Mouse (Mus musculus): ENCODE data around the gene Gabbr2. TPM values are rescaled to one million over a fixed set of nuclear protein-coding genes. Genes with fewer than 3 reads are reported as not detected.

Gabbr2 gene
- polyA plus RNA-seq, 1 experiment from 2014 or later = 0.09 TPM

- no peak overlapping the region for H3K27ac ChIP-seq (ENCODE audit: low read length)
- H3K9ac ChIP-seq (ENCODE audit: low read length) = no peak overlapping the region
- no peak overlapping the region for H3K4me3 ChIP-seq (ENCODE audit: low read length)
- H3K27me3 ChIP-seq (ENCODE audit: control insufficient read depth, insufficient read depth, low read depth, low read length) = no peaks in the 10 kb centered on the region
- H3K4me1 ChIP-seq (replicated peaks; ENCODE audit: control insufficient read depth, insufficient read depth, low read length) = no peaks in the 10 kb centered on the region
- H3K9me3 ChIP-seq (ENCODE audit: control insufficient read depth, low read length) = no peaks in the 10 kb centered on the region
- no peaks in the 10 kb centered on the region for H3K36me3 ChIP-seq (ENCODE audit: control insufficient read depth, insufficient read depth, low read length)
- 83% methylated on average over 14 of the region's 14 CpGs for WGBS
- ATAC-seq (ENCODE audit: low read depth) = no peak
- no peak overlapping the region for H3K4me2 ChIP-seq (ENCODE audit: low read depth, low read length)
Observed at GRCm38 (mm10) chr4:46915476-46915875, 76.2 kb downstream of the Gabbr2 start.

DNA sequence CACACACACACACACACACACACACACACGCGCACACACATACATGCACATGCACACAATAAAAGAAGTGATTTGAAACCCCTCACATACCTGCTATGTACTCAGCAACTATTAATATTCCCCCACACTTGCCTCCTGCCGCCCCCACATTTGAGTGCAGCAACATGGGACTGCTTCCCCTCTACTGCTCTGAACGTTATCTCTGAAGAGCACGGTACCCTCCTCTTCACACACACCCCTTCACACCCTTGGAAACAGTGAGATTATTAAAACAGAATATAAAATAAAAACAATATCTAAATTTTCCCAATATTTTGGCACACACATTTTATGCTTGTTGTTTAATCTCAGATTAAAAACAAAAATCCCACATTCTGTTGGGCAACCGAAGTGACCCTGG lies 77.1 kb downstream of the Gabbr2 start:
- H3K9me3 ChIP-seq (ENCODE audit: control insufficient read depth, low read length) = no peaks in the 10 kb centered on the region
- H3K27ac ChIP-seq (ENCODE audit: low read length) = no peak overlapping the region
- H3K4me2 ChIP-seq (ENCODE audit: low read depth, low read length) = no peak overlapping the region
- no peaks in the 10 kb centered on the region for H3K36me3 ChIP-seq (ENCODE audit: control insufficient read depth, insufficient read depth, low read length)
- no peaks in the 10 kb centered on the region for H3K4me1 ChIP-seq (replicated peaks; ENCODE audit: control insufficient read depth, insufficient read depth, low read length)
- no peak overlapping the region for H3K4me3 ChIP-seq (ENCODE audit: low read length)
- 78% methylated on average over 6 of the region's 6 CpGs for WGBS
- H3K27me3 ChIP-seq (ENCODE audit: control insufficient read depth, insufficient read depth, low read depth, low read length) = no peaks in the 10 kb centered on the region
- ATAC-seq (ENCODE audit: low read depth) = no peak
- H3K9ac ChIP-seq (ENCODE audit: low read length) = no peak overlapping the region

DNA sequence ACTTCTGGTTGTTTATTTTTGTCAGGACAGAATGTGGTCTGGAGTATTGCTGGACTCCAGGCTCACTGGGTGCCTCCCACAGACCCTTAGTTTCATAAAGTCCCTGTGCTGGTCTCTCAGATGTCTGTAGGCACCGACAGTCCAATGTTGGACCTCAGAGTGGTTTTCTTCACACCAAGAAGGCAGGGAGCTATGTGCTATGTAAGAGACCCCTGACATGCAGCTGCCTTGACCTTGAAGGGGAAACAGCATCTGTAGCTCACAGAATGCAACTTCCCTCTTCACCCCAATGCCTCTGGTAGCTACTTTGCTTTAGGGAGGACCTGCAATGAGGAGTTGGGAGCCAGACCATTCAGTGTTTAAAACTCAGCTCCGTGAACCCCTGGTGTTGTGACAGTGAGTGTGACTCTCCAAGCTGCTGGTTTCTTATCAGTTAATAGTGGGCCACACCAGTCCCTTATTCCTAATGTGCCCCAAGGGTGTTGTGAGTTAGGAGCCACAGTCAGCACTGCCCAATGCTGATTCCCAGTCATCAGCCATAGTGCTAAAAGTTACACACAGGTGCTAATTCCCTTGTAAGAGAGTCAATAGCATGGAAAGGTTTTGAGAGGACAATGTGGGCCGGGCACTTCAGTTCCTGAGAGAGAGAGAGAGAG lies 85.5 kb downstream of the Gabbr2 start:
- 70% methylated on average over 3 of the region's 3 CpGs for WGBS
- Histone ChIP-seq H3K9me3 (ENCODE audit: control insufficient read depth, low read length) (0 out of 2 replicates have a peak, but pooled peaks cover 3% of the 10 kb centered on the region), H3K27ac (ENCODE audit: low read length) (no peak overlapping the region)

GRCm38 (mm10) chr4:46905152-46905551 lies 86.5 kb downstream of the Gabbr2 start:
- WGBS = 61% methylated on average over 3 of the region's 3 CpGs
- H3K27me3 ChIP-seq (ENCODE audit: control insufficient read depth, insufficient read depth, low read depth, low read length) = no peaks in the 10 kb centered on the region
- no peak overlapping the region for H3K4me3 ChIP-seq (ENCODE audit: low read length)
- no peaks in the 10 kb centered on the region for H3K4me1 ChIP-seq (replicated peaks; ENCODE audit: control insufficient read depth, insufficient read depth, low read length)
- H3K9ac ChIP-seq (ENCODE audit: low read length) = no peak overlapping the region
- no peak for ATAC-seq (ENCODE audit: low read depth)
- H3K9me3 ChIP-seq (ENCODE audit: control insufficient read depth, low read length) = 0 out of 2 replicates have a peak, but pooled peaks cover 3% of the 10 kb centered on the region
- H3K4me2 ChIP-seq (ENCODE audit: low read depth, low read length) = no peak overlapping the region
- no peaks in the 10 kb centered on the region for H3K36me3 ChIP-seq (ENCODE audit: control insufficient read depth, insufficient read depth, low read length)
- H3K27ac ChIP-seq (ENCODE audit: low read length) = no peak overlapping the region

More for the DNA sequence above, 85.5 kb downstream of the Gabbr2 start:
- Histone ChIP-seq H3K36me3 (ENCODE audit: control insufficient read depth, insufficient read depth, low read length) (no peaks in the 10 kb centered on the region), H3K27me3 (ENCODE audit: control insufficient read depth, insufficient read depth, low read depth, low read length) (no peaks in the 10 kb centered on the region), H3K4me3 (ENCODE audit: low read length) (no peak overlapping the region), H3K9ac (ENCODE audit: low read length) (no peak overlapping the region), H3K4me2 (ENCODE audit: low read depth, low read length) (no peak overlapping the region), H3K4me1 (replicated peaks; ENCODE audit: control insufficient read depth, insufficient read depth, low read length) (no peaks in the 10 kb centered on the region)
- no peak for ATAC-seq (ENCODE audit: low read depth)

DNA sequence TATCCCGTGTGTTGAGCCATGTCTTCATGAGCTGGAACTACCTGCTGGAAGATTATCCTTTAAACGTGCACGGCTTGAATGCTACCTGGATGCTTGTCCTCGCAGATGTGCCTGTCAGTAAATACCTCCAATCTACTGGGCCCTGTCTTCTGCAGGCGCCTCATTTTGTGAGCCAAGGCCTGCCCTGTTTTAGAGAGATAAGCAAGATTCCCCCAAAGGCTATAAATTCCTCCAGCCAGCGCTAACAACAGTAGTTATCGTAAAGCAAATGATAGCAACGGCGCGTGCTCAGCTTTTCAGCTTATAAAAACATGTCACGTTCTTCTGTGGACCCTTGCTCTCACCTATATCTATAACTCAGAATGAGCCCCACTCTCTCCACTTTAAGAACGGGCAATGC lies 87.5 kb downstream of the Gabbr2 start:
- Histone ChIP-seq H3K9me3 (ENCODE audit: control insufficient read depth, low read length) (0 out of 2 replicates have a peak, but pooled peaks cover 3% of the 10 kb centered on the region), H3K27ac (ENCODE audit: low read length) (no peak overlapping the region), H3K4me3 (ENCODE audit: low read length) (no peak overlapping the region), H3K4me1 (replicated peaks; ENCODE audit: control insufficient read depth, insufficient read depth, low read length) (no peaks in the 10 kb centered on the region), H3K36me3 (ENCODE audit: control insufficient read depth, insufficient read depth, low read length) (no peaks in the 10 kb centered on the region), H3K4me2 (ENCODE audit: low read depth, low read length) (no peak overlapping the region), H3K9ac (ENCODE audit: low read length) (no peak overlapping the region), H3K27me3 (ENCODE audit: control insufficient read depth, insufficient read depth, low read depth, low read length) (no peaks in the 10 kb centered on the region)
- no peak for ATAC-seq (ENCODE audit: low read depth)
- WGBS = 59% methylated on average over 12 of the region's 12 CpGs

DNA sequence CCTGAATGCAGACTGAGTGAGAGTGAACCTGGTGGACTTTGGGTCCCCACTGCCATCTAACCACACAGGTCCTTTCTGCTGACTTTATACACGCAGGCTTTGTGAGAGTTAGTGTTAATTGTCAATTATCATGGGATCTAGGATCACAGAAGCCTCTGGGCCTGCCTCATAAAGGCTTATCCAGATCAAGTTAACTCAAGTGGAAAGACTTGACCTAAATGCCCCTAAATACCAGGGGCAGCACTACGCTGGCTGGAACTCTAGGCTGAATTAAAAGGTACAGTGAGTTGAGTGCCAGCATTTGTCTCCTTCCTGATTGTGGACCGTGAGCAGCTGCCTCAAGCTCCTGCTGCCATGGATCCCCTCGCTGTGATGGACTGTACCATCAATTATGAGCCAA lies 93.1 kb downstream of the Gabbr2 start:
- H3K4me3 ChIP-seq (ENCODE audit: low read length) = no peak overlapping the region
- no peak for ATAC-seq (ENCODE audit: low read depth)

GRCm38 (mm10) chr4:46897634-46898399 lies 93.9 kb downstream of the Gabbr2 start:
- no peaks in the 10 kb centered on the region for H3K4me1 ChIP-seq (replicated peaks; ENCODE audit: control insufficient read depth, insufficient read depth, low read length)
- no peak overlapping the region for H3K9ac ChIP-seq (ENCODE audit: low read length)
- WGBS = 77% methylated on average over 18 of the region's 18 CpGs
- no peaks in the 10 kb centered on the region for H3K9me3 ChIP-seq (ENCODE audit: control insufficient read depth, low read length)
- H3K27me3 ChIP-seq (ENCODE audit: control insufficient read depth, insufficient read depth, low read depth, low read length) = no peaks in the 10 kb centered on the region
- no peak overlapping the region for H3K27ac ChIP-seq (ENCODE audit: low read length)
- no peaks in the 10 kb centered on the region for H3K36me3 ChIP-seq (ENCODE audit: control insufficient read depth, insufficient read depth, low read length)
- ATAC-seq (ENCODE audit: low read depth) = no peak
- no peak overlapping the region for H3K4me3 ChIP-seq (ENCODE audit: low read length)
- no peak overlapping the region for H3K4me2 ChIP-seq (ENCODE audit: low read depth, low read length)

More for the DNA sequence above, 93.1 kb downstream of the Gabbr2 start:
- no peak overlapping the region for H3K4me2 ChIP-seq (ENCODE audit: low read depth, low read length)
- H3K9ac ChIP-seq (ENCODE audit: low read length) = no peak overlapping the region
- no peaks in the 10 kb centered on the region for H3K27me3 ChIP-seq (ENCODE audit: control insufficient read depth, insufficient read depth, low read depth, low read length)
- no peak overlapping the region for H3K27ac ChIP-seq (ENCODE audit: low read length)
- 61% methylated on average over 4 of the region's 4 CpGs for WGBS
- H3K9me3 ChIP-seq (ENCODE audit: control insufficient read depth, low read length) = no peaks in the 10 kb centered on the region
- H3K36me3 ChIP-seq (ENCODE audit: control insufficient read depth, insufficient read depth, low read length) = no peaks in the 10 kb centered on the region
- H3K4me1 ChIP-seq (replicated peaks; ENCODE audit: control insufficient read depth, insufficient read depth, low read length) = no peaks in the 10 kb centered on the region

- Histone ChIP-seq H3K27ac (ENCODE audit: low read length) (no peak overlapping the region), H3K4me3 (ENCODE audit: low read length) (no peak overlapping the region), H3K4me1 (replicated peaks; ENCODE audit: control insufficient read depth, insufficient read depth, low read length) (no peaks in the 10 kb centered on the region), H3K4me2 (ENCODE audit: low read depth, low read length) (no peak overlapping the region), H3K9me3 (ENCODE audit: control insufficient read depth, low read length) (no peaks in the 10 kb centered on the region), H3K27me3 (ENCODE audit: control insufficient read depth, insufficient read depth, low read depth, low read length) (no peaks in the 10 kb centered on the region), H3K36me3 (ENCODE audit: control insufficient read depth, insufficient read depth, low read length) (no peaks in the 10 kb centered on the region), H3K9ac (ENCODE audit: low read length) (no peak overlapping the region)
- no peak for ATAC-seq (ENCODE audit: low read depth)
- WGBS = 48% methylated on average over 9 of the region's 9 CpGs
Observed at GRCm38 (mm10) chr4:46894144-46894543, 97.5 kb downstream of the Gabbr2 start.

DNA sequence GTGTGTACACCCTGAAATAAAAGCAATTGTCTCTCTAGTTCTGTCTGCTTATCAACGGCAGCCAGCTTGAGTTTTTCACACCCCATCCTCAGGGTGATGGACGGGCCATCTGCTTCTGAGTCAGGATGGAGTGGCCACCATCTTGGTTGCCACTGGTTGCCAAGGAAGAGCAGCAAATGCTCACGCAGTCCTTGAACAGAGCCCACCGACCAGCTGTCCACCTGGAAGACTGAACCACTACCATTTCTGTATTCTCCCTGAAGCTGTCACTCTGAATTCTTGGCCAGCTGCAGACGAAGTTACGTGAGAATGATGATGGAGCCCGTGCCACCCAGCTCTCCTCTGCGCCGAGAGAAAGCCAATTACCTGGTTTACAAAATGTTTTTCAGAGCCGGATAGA lies 102.5 kb downstream of the Gabbr2 start:
- ATAC-seq (ENCODE audit: low read depth) = no peak
- H3K27ac ChIP-seq (ENCODE audit: low read length) = no peak overlapping the region
- 66% methylated on average over 10 of the region's 10 CpGs for WGBS
- H3K4me1 ChIP-seq (replicated peaks; ENCODE audit: control insufficient read depth, insufficient read depth, low read length) = 0 out of 2 replicates have a peak, but pooled peaks cover under 1% of the 10 kb centered on the region
- no peak overlapping the region for H3K4me2 ChIP-seq (ENCODE audit: low read depth, low read length)
- no peaks in the 10 kb centered on the region for H3K36me3 ChIP-seq (ENCODE audit: control insufficient read depth, insufficient read depth, low read length)
- H3K27me3 ChIP-seq (ENCODE audit: control insufficient read depth, insufficient read depth, low read depth, low read length) = no peaks in the 10 kb centered on the region
- no peak overlapping the region for H3K9ac ChIP-seq (ENCODE audit: low read length)
- no peaks in the 10 kb centered on the region for H3K9me3 ChIP-seq (ENCODE audit: control insufficient read depth, low read length)
- no peak overlapping the region for H3K4me3 ChIP-seq (ENCODE audit: low read length)
